ENCODE assay signal across 21 mouse cellular contexts in genomic region chr6:144051316-144051715, GRCm38 (mm10).
DNase-seq lines count a peak whose midpoint lies in the region; ATAC-seq lines count a peak whose summit lies in the region.
"Had no signal": no experiment of that assay in that cellular context is flagged by ENCODE, and none has a peak within 500 bp of the region (broad histone marks: within the 10 kb centered on the region; RNA-seq: fewer than 3 reads in every experiment).

No protein-coding gene starts in this region.

- 97% methylated on average over 5 of the region's 5 CpGs for WGBS in midbrain, embryonic 11.5 days
- WGBS in midbrain, embryonic 10.5 days, result 95% methylated on average over 5 of the region's 5 CpGs

- H3K4me1 ChIP-seq in megakaryocyte, embryonic 14.5 days, result peaks cover 6% of the 10 kb centered on the region
- H3K4me1 ChIP-seq in midbrain, embryonic 11.5 days (ENCODE audit: control insufficient read depth, insufficient read depth, low read length), result no peaks in the 10 kb centered on the region
- no peaks in the 10 kb centered on the region; the same call in 1 of the 2 replicates for H3K4me1 ChIP-seq in midbrain, embryonic 10.5 days

- H3K27me3 ChIP-seq in megakaryocyte, embryonic 14.5 days (replicated peaks), result no peaks in the 10 kb centered on the region
- H3K27me3 ChIP-seq in midbrain, embryonic 11.5 days (ENCODE audit: control insufficient read depth, insufficient read depth, low read length), result no peaks in the 10 kb centered on the region
- no peaks in the 10 kb centered on the region for H3K27me3 ChIP-seq in midbrain, embryonic 10.5 days (ENCODE audit: low read depth, poor library complexity, severe bottlenecking)
- H3K27me3 ChIP-seq: CH12.LX, Patski had no signal

- ATAC-seq in megakaryocyte, adult 5-6 weeks (ENCODE audit: poor library complexity, severe bottlenecking), result no peak
- no peak for ATAC-seq in midbrain, embryonic 11.5 days (ENCODE audit: low FRiP score)
- ATAC-seq: activated CD4-positive, CD25-positive, alpha-beta regulatory T cell, adult 4 months; CD4-positive, CD25-positive, alpha-beta regulatory T cell, adult 4 months; Patski had no signal

- peak overlapping the region; percentile 70 for H3K4me3 ChIP-seq in megakaryocyte, embryonic 14.5 days (replicated peaks)
- no peak overlapping the region for H3K4me3 ChIP-seq in midbrain, embryonic 11.5 days (ENCODE audit: low read depth, low read length)
- no peak overlapping the region for H3K4me3 ChIP-seq in midbrain, embryonic 10.5 days

- H3K9ac ChIP-seq in midbrain, embryonic 11.5 days (ENCODE audit: low read length), result no peak overlapping the region

- H3K4me2 ChIP-seq in midbrain, embryonic 11.5 days, result no peak overlapping the region

- peak; percentile 59 for DNase-seq in heart, adult 11 months
- no peak for DNase-seq in heart, postnatal 36 days
- DNase-seq in midbrain, embryonic 11.5 days (ENCODE audit: low spot score, missing footprints), result peak; percentile 66
- no peak for DNase-seq in midbrain, embryonic 10.5 days (ENCODE audit: low spot score)
- DNase-seq: adrenal gland, adult 2 months; adrenal gland, adult 8-10 months; adrenal gland, postnatal 10 days; adrenal gland, postnatal 14 days; adrenal gland, postnatal 25 days; adrenal gland, postnatal 36 days; B cell, adult 2 months; cerebellum, adult 11 months; cerebellum, adult 11-12 months; cerebellum, adult 18-20 months had no signal

- no peaks in the 10 kb centered on the region for H3K9me3 ChIP-seq in megakaryocyte, embryonic 14.5 days
- no peaks in the 10 kb centered on the region for H3K9me3 ChIP-seq in midbrain, embryonic 11.5 days (ENCODE audit: control insufficient read depth, low read length)
- H3K9me3 ChIP-seq in midbrain, embryonic 10.5 days (replicated peaks), result no peaks in the 10 kb centered on the region

- H3K36me3 ChIP-seq in megakaryocyte, embryonic 14.5 days (replicated peaks; ENCODE audit: low read length), result no peaks in the 10 kb centered on the region
- H3K36me3 ChIP-seq in midbrain, embryonic 11.5 days (ENCODE audit: control insufficient read depth, insufficient read depth, low read length), result no peaks in the 10 kb centered on the region
- H3K36me3 ChIP-seq in midbrain, embryonic 10.5 days, result no peaks in the 10 kb centered on the region
- H3K36me3 ChIP-seq: G1E had no signal

- intact Hi-C loops in heart, postnatal 36 days (cut with DNase I), result no loop called here

- H3K27ac ChIP-seq in midbrain, embryonic 11.5 days (ENCODE audit: low read depth, low read length), result no peak overlapping the region
- no peak overlapping the region for H3K27ac ChIP-seq in midbrain, embryonic 10.5 days (replicated peaks)

Comparison
In these comparisons a context has a peak if more than half of its experiments do, and no peak if none do; other contexts are left out.
1. DNase-seq: peak in heart, adult 11 months (single experiment) and midbrain, embryonic 11.5 days (single experiment); none in heart, postnatal 36 days (0 of 2) and midbrain, embryonic 10.5 days (single experiment).